Mouse (Mus musculus) right cerebral cortex, postnatal 10 days (tissue): ENCODE data around the gene Necab3.

Source experiments
- DNase-seq, 2 experiments: peaks; one replicate each; pipeline ENCODE4 v3.0.0; 2021; ENCODE audit warnings: low spot score in 2 of 2

The Necab3 gene

GRCm38 (mm10) chr2:154543567-154544347, 14.9 kb downstream of the Necab3 start:
- DNase-seq: peak; percentile 88 to 91

- no peak for DNase-seq
Observed at GRCm38 (mm10) chr2:154541630-154542029, 17.1 kb downstream of the Necab3 start.

GRCm38 (mm10) chr2:154539720-154540119, 19.0 kb downstream of the Necab3 start:
- DNase-seq: peak; percentile 68 to 79

- DNase-seq: no peak
Observed at GRCm38 (mm10) chr2:154538710-154539109, 20.0 kb downstream of the Necab3 start.

DNA sequence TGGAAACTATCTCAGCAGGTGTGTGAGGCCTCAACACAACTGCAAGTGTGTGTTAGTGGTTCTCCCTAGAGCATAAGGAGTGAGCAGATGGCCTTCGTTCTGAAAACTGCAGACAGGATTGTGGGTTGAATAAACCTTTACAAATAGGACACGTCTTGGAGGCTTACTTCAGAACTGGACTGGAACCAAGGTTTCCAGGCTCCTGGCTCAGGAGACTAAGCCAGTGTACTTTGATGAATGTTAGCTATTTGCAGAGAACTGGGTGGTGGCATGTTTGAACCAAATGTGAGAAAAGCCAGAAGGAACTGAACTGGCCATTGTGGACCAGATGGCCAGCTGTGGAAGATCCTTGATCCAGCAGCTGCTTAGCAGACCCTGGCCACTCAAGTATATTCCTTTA, 20.4 kb downstream of the Necab3 start:
- DNase-seq: peak; percentile 65 to 83

GRCm38 (mm10) chr2:154534704-154535270, 23.9 kb downstream of the Necab3 start:
- peak in 1 of 2 experiments; percentile 30 for DNase-seq

DNA sequence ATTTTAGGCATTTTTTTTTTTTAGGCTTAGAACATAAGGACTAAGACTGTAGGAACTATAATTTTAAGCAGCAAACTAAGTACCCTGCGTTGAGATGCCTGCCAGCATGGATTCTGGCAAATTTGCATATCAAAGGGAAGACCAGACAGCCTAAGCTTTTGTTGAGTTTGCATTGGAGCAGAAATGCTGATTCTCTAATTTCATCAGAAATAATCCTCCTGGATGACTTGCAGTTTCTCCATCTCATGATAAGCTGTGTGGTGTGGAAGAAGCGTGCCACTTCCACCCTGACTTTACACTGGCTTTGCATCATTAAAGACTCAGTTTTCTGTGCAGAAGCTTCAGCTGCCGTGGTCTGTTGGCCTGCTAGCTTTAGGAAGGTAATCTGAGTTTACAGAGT, 25.8 kb downstream of the Necab3 start:
- no peak for DNase-seq

GRCm38 (mm10) chr2:154526531-154526930, 32.2 kb downstream of the Necab3 start:
- no peak for DNase-seq

DNA sequence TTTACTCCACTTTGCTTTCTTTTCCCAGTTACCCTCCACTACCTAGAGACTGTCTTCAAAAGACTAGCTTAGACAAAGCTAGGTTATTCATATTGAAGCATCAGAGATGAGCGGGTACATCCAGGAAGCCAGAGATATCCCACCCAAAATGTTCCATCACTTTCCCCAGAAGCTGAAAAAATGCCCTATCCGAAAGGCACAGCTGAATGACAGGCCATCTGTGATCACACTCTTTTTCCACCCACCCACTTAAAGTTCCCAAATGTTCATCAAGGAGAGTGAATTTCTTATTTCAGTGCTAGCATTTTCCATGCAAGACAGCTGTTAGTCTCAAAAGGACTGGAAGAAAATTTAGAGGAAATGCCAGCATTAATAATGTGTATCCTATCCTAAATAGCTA, 33.4 kb downstream of the Necab3 start:
- peak in 1 of 2 experiments; percentile 65 for DNase-seq

DNA sequence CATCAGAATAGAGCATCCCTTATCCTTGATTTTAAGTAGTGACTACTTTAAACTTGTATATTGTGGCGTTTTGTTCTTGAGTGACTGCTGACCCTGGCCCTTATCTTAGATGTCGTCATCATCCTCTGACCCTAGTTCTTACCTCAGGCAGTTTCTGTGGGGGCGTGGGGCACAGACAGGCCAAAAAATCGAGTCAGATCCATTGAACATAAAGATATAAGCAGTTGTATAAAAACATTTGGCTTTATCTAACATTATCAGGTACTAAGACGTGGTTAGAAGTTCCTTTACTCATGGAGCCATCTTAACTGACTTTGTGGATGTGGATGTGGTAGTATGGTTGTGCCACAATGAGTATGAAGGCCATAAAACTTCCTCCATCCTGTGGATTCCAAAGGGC, 36.4 kb downstream of the Necab3 start:
- DNase-seq: no peak

DNA sequence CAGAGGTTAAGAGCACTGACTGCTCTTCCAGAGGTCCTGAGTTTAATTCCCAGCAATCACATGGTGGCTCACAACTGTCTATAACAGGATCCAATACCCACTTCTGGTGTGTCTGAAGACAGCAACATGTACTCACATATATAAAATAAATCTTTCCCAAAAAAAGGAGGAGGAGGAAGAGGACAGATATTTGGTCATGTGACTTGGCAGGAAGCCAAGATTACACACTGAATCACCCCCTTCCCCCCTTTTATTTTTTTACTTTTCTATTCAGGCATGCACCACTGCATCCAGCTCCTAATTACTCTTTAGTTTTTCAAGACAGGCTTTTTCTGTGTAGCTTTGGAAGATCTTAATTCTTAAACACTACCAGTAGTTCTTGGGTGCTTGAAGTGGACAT, 37.2 kb downstream of the Necab3 start:
- DNase-seq: no peak

DNA sequence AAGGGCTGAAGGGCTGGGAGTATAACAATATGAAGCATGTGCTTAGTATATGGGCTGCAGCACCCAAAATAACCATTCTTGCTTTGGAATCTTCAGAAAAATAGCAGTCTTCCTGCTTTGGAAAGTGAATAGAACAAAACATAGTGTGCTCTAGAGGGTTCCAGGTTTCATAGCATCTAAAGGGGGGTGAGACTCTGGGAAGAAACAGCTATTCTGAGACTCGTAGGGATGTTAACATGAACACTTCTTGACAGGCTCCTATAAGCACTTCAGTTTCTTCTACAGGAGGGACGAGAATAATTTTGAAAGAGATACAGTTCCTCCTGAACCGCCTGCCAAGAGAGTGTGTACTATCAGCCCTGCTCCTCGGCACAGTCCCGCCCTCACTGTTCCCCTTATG, 41.3 kb downstream of the Necab3 start:
- no peak for DNase-seq

GRCm38 (mm10) chr2:154516944-154517343, 41.7 kb downstream of the Necab3 start:
- DNase-seq: no peak

DNA sequence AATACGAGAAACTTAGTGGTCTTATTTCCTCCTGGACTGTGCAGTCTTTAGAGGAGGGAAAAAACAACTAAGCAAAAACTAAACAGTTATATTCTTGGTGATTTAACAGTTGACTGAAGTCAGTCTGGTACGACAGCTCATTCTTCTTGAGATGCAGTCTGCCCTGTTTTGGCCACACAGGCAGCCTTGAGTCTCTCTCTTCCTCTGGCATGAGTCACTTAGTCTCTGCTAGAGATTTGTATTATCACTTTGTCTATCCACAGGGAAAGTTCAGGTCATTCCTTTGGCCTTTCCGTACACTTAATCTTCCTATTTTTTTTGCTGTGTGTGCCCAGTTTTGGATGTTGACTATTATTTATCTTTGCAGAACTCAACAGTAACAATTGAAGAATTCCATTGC, 48.5 kb downstream of the Necab3 start:
- DNase-seq: no peak

DNA sequence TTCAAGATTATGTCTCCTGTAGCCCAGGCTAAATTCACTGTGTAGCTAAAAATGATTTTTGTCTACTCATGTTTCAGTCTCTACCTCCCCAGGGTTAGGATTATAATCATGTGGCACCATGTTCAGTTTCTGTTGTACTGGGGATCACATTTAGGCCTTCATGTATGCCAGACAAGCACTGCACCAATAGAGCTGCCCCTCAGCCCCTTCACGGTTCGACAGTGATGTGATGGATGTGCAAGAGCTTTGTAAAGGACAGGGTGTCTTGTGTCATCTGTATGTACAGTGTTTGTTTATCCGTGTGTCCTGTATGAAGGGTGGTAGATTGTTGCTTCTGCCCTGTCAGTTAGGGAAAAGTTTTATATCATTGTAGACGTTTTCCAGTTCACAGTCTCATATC, 50.2 kb downstream of the Necab3 start:
- DNase-seq: no peak

- peak in 1 of 2 experiments; percentile 39 for DNase-seq
Observed at GRCm38 (mm10) chr2:154507566-154508283, 51.0 kb downstream of the Necab3 start.

- DNase-seq: no peak
Observed at GRCm38 (mm10) chr2:154507076-154507475, 51.6 kb downstream of the Necab3 start.

DNA sequence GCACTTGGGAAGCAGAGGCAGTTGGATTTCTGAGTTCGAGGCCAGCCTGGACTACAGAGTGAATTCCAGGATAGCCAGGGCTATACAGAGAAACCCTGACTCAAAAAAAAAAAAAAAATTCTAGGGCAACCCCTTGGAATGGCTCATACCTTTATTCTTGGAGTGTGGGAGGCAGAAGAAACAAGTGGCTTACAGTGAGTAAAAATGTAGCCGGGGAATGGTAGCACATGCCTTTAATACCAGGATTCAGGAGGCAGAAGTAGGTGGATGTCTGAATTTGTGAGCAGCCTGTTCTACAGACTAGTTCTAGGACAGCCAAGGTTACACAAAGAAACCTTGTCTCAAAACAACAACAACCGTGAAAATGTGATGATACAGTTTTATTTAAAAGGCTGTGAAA, 57.9 kb downstream of the Necab3 start:
- DNase-seq: no peak

DNA sequence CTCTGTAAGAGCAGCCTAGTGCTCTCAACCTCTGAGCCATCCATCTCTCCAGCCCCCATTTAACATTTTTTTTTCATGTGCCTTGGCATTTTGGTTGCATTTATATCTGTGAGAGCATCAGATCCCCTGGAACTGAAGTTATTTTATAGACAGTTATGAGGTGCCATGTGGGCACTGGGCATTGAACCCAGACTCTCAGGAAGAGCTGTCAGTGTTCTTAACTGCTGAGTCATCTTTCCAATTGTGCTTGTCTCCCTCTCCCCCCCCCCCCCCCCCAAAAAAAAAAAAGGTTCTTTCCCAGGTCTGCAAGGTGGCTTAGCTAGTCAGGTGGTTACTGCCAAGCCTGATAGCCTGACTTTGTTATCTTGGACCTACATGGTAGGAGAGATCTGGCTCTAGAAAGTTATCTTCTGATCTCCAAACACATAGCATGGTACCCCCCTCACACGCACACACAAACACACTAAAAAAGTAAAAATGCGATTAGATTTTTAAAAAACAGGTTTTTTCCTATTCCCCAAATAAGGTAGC, 58.9 kb downstream of the Necab3 start:
- DNase-seq: no peak

- no peak for DNase-seq
Observed at GRCm38 (mm10) chr2:154498571-154498970, 60.1 kb downstream of the Necab3 start.

DNA sequence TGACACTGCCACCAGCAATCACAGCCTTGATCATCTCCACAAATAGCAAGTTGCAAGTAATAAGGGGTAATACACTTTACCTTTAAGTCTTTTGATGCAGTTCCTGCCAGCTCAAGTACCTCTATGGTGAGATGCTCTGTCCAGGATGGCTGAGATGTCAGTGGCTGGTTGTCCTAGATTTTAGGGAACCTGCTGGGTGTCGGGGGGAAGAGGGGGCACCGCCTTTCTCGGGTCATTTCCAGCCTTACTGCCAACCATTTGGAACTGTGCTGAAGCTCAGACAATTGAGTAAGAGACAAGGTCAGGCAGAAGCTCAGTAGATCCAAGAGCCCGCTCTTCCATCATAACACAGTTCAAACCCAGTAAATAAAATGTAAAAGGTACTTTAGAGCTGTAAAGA, 63.7 kb downstream of the Necab3 start:
- DNase-seq: no peak
